ENCODE assay signal across 27 mouse cellular contexts in genomic region chr4:118076648-118077047, GRCm38 (mm10). TPM values are rescaled to one million over a fixed set of nuclear protein-coding genes. Genes with fewer than 3 reads are reported as not detected.
DNase-seq lines count a peak whose midpoint lies in the region; ATAC-seq and TF ChIP-seq lines count a peak whose summit lies in the region.
"Had no signal": no experiment of that assay in that cellular context is flagged by ENCODE, and none has a peak within 500 bp of the region (broad histone marks: within the 10 kb centered on the region; RNA-seq: fewer than 3 reads in every experiment).

No protein-coding gene starts in this region.

- no peak overlapping the region for H3K4me3 ChIP-seq in heart, embryonic 12.5 days
- no peak overlapping the region for H3K4me3 ChIP-seq in kidney, embryonic 16.5 days (ENCODE audit: low read length)
- no peak overlapping the region for H3K4me3 ChIP-seq in stomach, embryonic 14.5 days (ENCODE audit: low read depth, low read length)
- H3K4me3 ChIP-seq in stomach, postnatal 0 days (ENCODE audit: low read depth, low read length): no peak overlapping the region
- H3K4me3 ChIP-seq: forebrain, embryonic 10.5 days; forebrain, embryonic 15.5 days; heart, adult 2 months; heart, embryonic 13.5 days; hindbrain, embryonic 10.5 days; hindbrain, embryonic 15.5 days; megakaryocyte, embryonic 14.5 days; midbrain, embryonic 13.5 days; neural tube, embryonic 13.5 days had no signal

- H3K27me3 ChIP-seq in heart, embryonic 12.5 days (replicated peaks): no peaks in the 10 kb centered on the region
- no peaks in the 10 kb centered on the region for H3K27me3 ChIP-seq in kidney, embryonic 16.5 days (ENCODE audit: insufficient read depth, low read length)
- H3K27me3 ChIP-seq in stomach, embryonic 14.5 days (ENCODE audit: control insufficient read depth, insufficient read depth, low read length): no peaks in the 10 kb centered on the region
- no peaks in the 10 kb centered on the region for H3K27me3 ChIP-seq in stomach, postnatal 0 days (ENCODE audit: control insufficient read depth, insufficient read depth, low read length)
- H3K27me3 ChIP-seq: forebrain, embryonic 15.5 days; heart, embryonic 13.5 days; hindbrain, embryonic 15.5 days; megakaryocyte, embryonic 14.5 days; midbrain, embryonic 13.5 days; neural tube, embryonic 13.5 days; Patski had no signal

- no peak overlapping the region for H3K27ac ChIP-seq in heart, embryonic 12.5 days (ENCODE audit: poor library complexity, severe bottlenecking)
- peak overlapping the region; percentile 72 for H3K27ac ChIP-seq in kidney, embryonic 16.5 days (ENCODE audit: low read length)
- peak overlapping the region; percentile 52; the same call in 1 of the 2 replicates for H3K27ac ChIP-seq in stomach, embryonic 14.5 days (ENCODE audit: low read length)
- no peak overlapping the region for H3K27ac ChIP-seq in stomach, postnatal 0 days (replicated peaks)
- H3K27ac ChIP-seq: forebrain, embryonic 10.5 days; forebrain, embryonic 15.5 days; heart, adult 2 months; heart, embryonic 13.5 days; hindbrain, embryonic 10.5 days; hindbrain, embryonic 15.5 days; midbrain, embryonic 13.5 days had no signal

- no peak for TF ChIP-seq CTCF in stomach, postnatal 0 days (IDR thresholded peaks at IDR 0.05; ENCODE audit: low read depth)

- TF ChIP-seq EP300 in stomach, postnatal 0 days (optimal IDR thresholded peaks at IDR 0.05): no peak

- DNase-seq in heart, adult 11 months: peak; percentile 60
- no peak for DNase-seq in kidney, adult 11 months
- DNase-seq in stomach, postnatal 0 days (ENCODE audit: low spot score): no peak
- DNase-seq: adrenal gland, postnatal 10 days; cerebellum, adult 8-10 months; cerebellum, postnatal 25 days; gastrocnemius, postnatal 25 days; heart, adult 2 months; heart, postnatal 14 days; layer of hippocampus, adult 9-11 months; lung, postnatal 36 days; right cerebral cortex, postnatal 4 days; thymus, postnatal 25 days had no signal

- 0 out of 2 replicates have a peak, but pooled peaks cover 7% of the 10 kb centered on the region for H3K36me3 ChIP-seq in heart, embryonic 12.5 days
- H3K36me3 ChIP-seq in kidney, embryonic 16.5 days (ENCODE audit: insufficient read depth, low read length): peaks cover 4% of the 10 kb centered on the region; the same call in 1 of the 2 replicates
- H3K36me3 ChIP-seq in stomach, embryonic 14.5 days (ENCODE audit: control insufficient read depth, insufficient read depth, low read length): no peaks in the 10 kb centered on the region
- no peaks in the 10 kb centered on the region for H3K36me3 ChIP-seq in stomach, postnatal 0 days (ENCODE audit: control insufficient read depth, insufficient read depth, low read length)
- H3K36me3 ChIP-seq: forebrain, embryonic 15.5 days; hindbrain, embryonic 15.5 days; midbrain, embryonic 13.5 days; neural tube, embryonic 13.5 days had no signal

- peaks cover 34% of the 10 kb centered on the region for H3K4me1 ChIP-seq in heart, embryonic 12.5 days (replicated peaks)
- H3K4me1 ChIP-seq in kidney, embryonic 16.5 days (ENCODE audit: insufficient read depth, low read length): peaks cover 24% of the 10 kb centered on the region
- H3K4me1 ChIP-seq in stomach, embryonic 14.5 days (ENCODE audit: control insufficient read depth, insufficient read depth, low read length): no peaks in the 10 kb centered on the region
- no peaks in the 10 kb centered on the region for H3K4me1 ChIP-seq in stomach, postnatal 0 days (replicated peaks; ENCODE audit: control insufficient read depth, insufficient read depth)
- H3K4me1 ChIP-seq: forebrain, embryonic 15.5 days; hindbrain, embryonic 15.5 days had no signal

- H3K9me3 ChIP-seq in heart, embryonic 12.5 days (replicated peaks): peaks cover 5% of the 10 kb centered on the region; the same call in 1 of the 2 replicates
- H3K9me3 ChIP-seq in kidney, embryonic 16.5 days (ENCODE audit: low read length): peaks cover 4% of the 10 kb centered on the region
- H3K9me3 ChIP-seq in stomach, embryonic 14.5 days (ENCODE audit: control insufficient read depth, low read depth, low read length): no peaks in the 10 kb centered on the region
- H3K9me3 ChIP-seq in stomach, postnatal 0 days (ENCODE audit: control insufficient read depth, low read length): no peaks in the 10 kb centered on the region
- H3K9me3 ChIP-seq: forebrain, embryonic 15.5 days; hindbrain, embryonic 15.5 days; midbrain, embryonic 13.5 days had no signal

- H3K4me2 ChIP-seq in heart, embryonic 12.5 days: no peak overlapping the region
- no peak overlapping the region for H3K4me2 ChIP-seq in kidney, embryonic 16.5 days (replicated peaks; ENCODE audit: low read depth, low read length)
- H3K4me2 ChIP-seq in stomach, embryonic 14.5 days (replicated peaks; ENCODE audit: low read depth, low read length): no peak overlapping the region
- H3K4me2 ChIP-seq in stomach, postnatal 0 days (replicated peaks; ENCODE audit: low read depth): no peak overlapping the region
- H3K4me2 ChIP-seq: forebrain, embryonic 15.5 days; heart, embryonic 13.5 days; hindbrain, embryonic 15.5 days; midbrain, embryonic 13.5 days had no signal

- no peak for ATAC-seq in heart, embryonic 12.5 days (ENCODE audit: insufficient number of reproducible peaks, low FRiP score)
- ATAC-seq in kidney, embryonic 16.5 days (ENCODE audit: low FRiP score, low TSS enrichment): no peak
- ATAC-seq in stomach, embryonic 14.5 days (ENCODE audit: insufficient number of reproducible peaks, insufficient read depth, low FRiP score, low read depth): no peak
- ATAC-seq in stomach, postnatal 0 days (ENCODE audit: low FRiP score, low TSS enrichment): no peak
- ATAC-seq in megakaryocyte, adult 5-6 weeks (ENCODE audit: poor library complexity, severe bottlenecking): no peak
- ATAC-seq: forebrain, embryonic 15.5 days; inflammation-experienced regulatory T-cells, adult 6 months; midbrain, embryonic 13.5 days; Patski had no signal

- H3K9ac ChIP-seq in heart, embryonic 12.5 days: no peak overlapping the region
- H3K9ac ChIP-seq in kidney, embryonic 16.5 days (replicated peaks; ENCODE audit: low read length): no peak overlapping the region
- no peak overlapping the region for H3K9ac ChIP-seq in stomach, embryonic 14.5 days (replicated peaks; ENCODE audit: low read depth, low read length)
- no peak overlapping the region for H3K9ac ChIP-seq in stomach, postnatal 0 days (ENCODE audit: low read length)
- H3K9ac ChIP-seq: forebrain, embryonic 15.5 days; heart, embryonic 13.5 days; hindbrain, embryonic 15.5 days; midbrain, embryonic 13.5 days had no signal

- WGBS in heart, embryonic 12.5 days: 80% methylated on average over 1 of the region's 1 CpGs
- WGBS in kidney, embryonic 16.5 days: 79% methylated on average over 1 of the region's 1 CpGs
- WGBS in stomach, embryonic 14.5 days: 69% methylated on average over 1 of the region's 1 CpGs
- WGBS in stomach, postnatal 0 days: 88% methylated on average over 1 of the region's 1 CpGs

RNA-seq across cellular contexts. Expression of gene St3gal3, which starts 58.1 kb away (rescaled TPM):
- polyA plus RNA-seq in heart, embryonic 12.5 days (2016; fragmentation: Nextera tagmentation; extraction: Ambion mirVana): 7.4 and 8.8 TPM in 2 replicates
- 8.7 and 9.2 TPM in 2 replicates for polyA plus RNA-seq in kidney, embryonic 16.5 days (2015; fragmentation: Nextera tagmentation; extraction: Ambion mirVana)
- 5.0 and 6.1 TPM in 2 replicates for polyA plus RNA-seq in stomach, embryonic 14.5 days (2014; fragmentation: Nextera tagmentation; extraction: Ambion mirVana)
- 3.0 and 3.2 TPM in 2 replicates for polyA plus RNA-seq in stomach, postnatal 0 days (2015; fragmentation: Nextera tagmentation; extraction: Ambion mirVana)
- total RNA-seq in megakaryocyte, adult 5-6 weeks (2015): 5.3 and 7.3 TPM in 2 replicates
- total RNA-seq in megakaryocyte, adult 5-6 weeks (2017): 6.6 and 7.2 TPM in 2 replicates

Comparison
In these comparisons a context has a peak if more than half of its experiments do, and no peak if none do; other contexts are left out.
1. H3K27ac ChIP-seq: peak in kidney, embryonic 16.5 days (single experiment) and stomach, embryonic 14.5 days (single experiment); none in heart, embryonic 12.5 days (single experiment) and stomach, postnatal 0 days (single experiment).